Mouse (Mus musculus): ENCODE results near the gene Rgp1.
A peak's percentile ranks its signal among the peaks of the same experiment; 100 is the strongest.
"Not testable (repeated sequence)": the region's sequence is repeated elsewhere in the genome, so short reads cannot be mapped to it uniquely, and the experiment has no call there.

Rgp1 gene

DNA sequence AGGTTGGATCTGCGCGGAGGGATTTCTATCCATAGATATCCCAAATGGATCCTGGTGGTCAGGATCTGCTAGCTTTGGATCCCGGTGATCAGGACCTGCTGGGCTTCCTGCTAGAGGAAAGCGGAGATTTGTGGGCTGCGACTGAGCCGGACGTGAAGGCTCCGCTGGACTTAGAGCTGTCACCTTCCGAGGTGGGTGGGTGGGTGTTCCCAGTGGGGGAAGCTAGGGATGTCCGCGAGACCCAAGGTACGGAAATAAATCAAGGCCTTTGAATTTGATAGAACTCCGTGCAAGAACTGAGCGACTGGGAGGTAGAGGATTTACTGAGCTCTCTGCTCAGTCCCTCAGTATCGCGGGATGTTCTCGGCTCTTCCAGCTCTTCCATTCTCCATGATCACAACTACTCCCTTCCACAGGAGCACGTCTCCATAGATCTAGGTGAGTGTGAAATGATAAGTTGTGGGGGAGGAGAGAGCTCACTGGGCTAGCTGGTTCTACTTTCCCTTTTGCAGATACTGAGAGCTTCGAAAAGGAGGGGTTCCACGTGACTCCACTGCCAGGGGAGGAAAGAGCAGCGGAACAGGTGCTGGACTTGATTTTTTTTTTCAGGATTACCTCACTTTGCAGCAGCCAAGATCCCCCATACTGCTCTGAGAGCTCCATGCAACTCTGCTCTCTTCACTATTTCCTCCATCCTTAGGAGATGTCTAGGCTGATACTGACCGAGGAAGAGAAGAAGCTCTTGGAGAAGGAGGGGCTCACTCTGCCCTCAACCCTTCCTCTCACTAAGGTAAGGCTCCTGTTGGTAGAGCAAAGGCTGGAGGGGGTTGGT is 15.5 kb upstream of the Rgp1 start:
- no peak for DNase-seq (ENCODE audit: low spot score)

GRCm38 (mm10) chr4:43563601-43563875 is 15.0 kb upstream of the Rgp1 start:
- DNase-seq (ENCODE audit: low spot score): no peak

DNA sequence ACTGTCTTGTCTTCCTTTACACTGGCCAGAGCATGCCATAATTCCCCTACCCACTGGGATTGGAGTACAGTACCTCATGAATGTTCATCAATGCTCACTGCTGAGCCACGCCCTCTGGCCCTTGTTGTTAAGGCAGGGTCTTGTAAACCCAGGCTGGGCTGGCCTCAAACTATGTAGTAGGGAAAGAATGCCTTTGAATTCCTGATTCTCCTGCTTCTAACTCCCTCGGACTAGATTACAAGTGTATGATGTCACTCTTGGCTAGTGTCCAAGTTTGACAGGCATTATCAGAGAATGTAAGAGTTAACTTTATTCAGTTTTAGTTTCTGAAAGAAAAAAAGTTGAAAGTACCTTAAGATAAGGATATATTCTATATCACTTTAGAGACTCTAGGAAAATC is 14.3 kb upstream of the Rgp1 start:
- DNase-seq (ENCODE audit: low spot score): peak; percentile 36

DNA sequence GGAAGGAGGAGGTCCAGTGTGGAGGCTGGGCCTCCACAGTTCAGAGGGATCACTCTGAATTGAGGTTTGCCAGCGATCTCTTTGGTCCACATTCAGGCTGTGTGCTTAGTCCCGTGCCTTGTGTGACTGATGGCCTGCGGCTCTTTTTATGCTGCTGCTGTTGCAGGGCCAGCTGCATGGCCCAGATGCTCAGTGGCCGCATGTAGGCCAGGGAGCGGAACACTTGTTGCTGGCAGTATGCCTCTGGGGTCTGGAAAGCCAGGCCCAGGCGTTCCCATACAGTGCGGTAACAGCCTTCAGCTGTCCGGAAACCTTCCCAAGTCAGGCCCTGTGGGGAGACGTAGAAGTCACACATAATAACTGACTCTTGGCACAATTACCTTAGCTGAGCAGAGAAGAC is 11.4 kb upstream of the Rgp1 start:
- no peak for DNase-seq (ENCODE audit: low spot score)

GRCm38 (mm10) chr4:43571395-43572045 is 7.0 kb upstream of the Rgp1 start:
- no peak for DNase-seq (ENCODE audit: low spot score)

DNA sequence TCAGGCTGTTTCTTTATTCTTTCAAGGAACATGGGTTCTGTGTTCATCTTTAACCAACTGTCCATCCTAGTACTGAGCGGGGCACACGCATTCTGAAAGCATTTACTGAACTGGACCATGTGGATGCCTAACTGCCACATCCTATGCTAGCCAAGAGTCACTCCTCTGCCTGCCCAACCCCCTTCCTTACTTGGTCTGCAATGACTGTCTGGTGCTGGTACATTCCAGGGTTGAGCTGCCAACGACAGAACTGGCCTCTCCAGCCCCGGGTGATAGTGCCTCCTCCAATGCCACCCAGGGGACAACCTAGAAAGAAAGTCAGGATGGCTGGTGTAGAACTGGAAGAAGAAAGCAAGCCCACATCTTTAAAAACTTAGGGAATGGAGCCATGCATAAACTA is 5.0 kb upstream of the Rgp1 start:
- no peak for DNase-seq (ENCODE audit: low spot score)

DNA sequence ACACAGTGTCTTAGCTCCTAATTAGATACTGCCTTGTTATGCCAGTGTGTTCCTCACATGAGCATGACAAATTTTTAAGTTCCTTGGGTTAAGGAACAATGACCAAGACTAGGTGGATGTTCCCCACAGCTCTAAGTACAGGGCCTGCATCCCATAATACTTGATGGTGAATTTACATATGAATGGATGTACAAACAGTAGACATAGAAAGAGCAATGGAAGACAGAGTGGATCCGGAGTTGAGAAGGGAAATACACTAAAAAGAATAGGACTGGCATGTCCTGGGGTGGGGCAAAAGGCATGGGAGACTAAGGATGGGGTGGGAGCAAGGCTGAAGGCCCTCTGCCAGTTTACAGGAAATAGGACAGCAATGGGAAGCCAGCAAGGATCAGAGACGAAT is 3.2 kb upstream of the Rgp1 start:
- no peak for DNase-seq (ENCODE audit: low spot score)

- no peak for DNase-seq (ENCODE audit: low spot score)
These were observed 1.2 kb upstream of the Rgp1 start for GRCm38 (mm10) chr4:43577237-43577881.

GRCm38 (mm10) chr4:43579256-43579655 is 741 bp downstream of the Rgp1 start:
- DNase-seq (ENCODE audit: low spot score): no peak

DNA sequence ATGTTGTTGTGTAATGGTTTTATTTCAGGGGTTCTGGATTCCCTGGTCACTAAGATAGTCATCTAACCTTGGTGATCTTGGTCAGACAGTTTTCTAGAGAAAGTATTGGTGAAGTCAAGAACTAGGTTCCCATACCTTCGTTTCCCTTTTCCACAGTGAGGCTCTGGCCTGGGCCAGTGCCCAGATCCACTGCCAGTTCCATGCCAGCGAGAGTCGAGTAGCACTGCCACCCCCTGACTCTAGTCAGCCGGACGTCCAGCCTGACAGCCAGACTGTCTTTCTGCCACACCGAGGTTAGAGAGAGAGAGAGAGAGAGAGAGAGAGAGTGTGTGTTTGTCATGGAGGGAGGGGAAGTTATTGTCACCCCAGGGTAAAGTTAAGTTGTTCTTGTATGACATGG is 1.2 kb downstream of the Rgp1 start:
- peak; percentile 28 for DNase-seq (ENCODE audit: low spot score)

DNA sequence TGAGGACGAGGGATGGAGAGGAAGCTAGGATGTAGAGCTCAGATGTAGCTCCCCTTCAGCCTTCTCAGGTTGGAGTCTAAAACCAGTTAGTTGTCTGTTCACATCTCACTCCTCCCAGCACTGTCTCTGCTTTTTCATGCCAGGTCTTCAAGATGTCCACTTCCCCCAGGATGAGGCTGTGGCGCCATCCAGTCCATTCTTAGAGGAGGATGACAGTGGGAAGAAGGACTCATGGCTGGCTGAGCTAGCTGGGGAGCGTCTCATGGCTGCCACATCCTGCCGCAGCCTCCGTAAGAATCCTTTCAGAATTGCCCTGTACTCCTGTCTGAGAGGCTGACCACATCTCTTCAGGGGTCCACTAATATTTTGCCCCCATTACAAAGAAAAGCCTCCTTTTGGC is 2.2 kb downstream of the Rgp1 start:
- DNase-seq (ENCODE audit: low spot score): no peak

- no peak for DNase-seq (ENCODE audit: low spot score)
These were observed 2.9 kb downstream of the Rgp1 start for GRCm38 (mm10) chr4:43581381-43581780.

DNA sequence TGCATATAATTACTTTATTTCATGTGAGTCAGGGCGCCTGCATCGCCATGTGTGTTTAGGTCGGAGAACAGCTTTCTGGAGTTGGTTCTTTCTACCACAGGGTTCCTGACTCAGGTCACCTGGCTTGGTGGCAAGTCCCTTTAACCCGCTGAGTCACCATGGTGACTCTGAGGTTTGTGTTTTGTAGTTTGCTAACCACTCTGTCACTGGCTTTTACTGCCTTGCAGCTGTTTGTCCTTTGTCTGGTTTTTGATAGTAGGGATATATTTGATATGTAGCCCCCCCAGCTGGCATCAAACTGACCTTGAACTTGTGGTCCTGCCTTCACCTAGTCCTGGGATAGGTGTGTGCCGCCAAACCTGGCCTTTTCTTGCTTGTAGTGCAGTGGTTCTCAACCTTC is 3.7 kb downstream of the Rgp1 start:
- DNase-seq (ENCODE audit: low spot score): no peak

- DNase-seq (ENCODE audit: low spot score): no peak
These were observed 4.9 kb downstream of the Rgp1 start for GRCm38 (mm10) chr4:43583421-43583820.

DNA sequence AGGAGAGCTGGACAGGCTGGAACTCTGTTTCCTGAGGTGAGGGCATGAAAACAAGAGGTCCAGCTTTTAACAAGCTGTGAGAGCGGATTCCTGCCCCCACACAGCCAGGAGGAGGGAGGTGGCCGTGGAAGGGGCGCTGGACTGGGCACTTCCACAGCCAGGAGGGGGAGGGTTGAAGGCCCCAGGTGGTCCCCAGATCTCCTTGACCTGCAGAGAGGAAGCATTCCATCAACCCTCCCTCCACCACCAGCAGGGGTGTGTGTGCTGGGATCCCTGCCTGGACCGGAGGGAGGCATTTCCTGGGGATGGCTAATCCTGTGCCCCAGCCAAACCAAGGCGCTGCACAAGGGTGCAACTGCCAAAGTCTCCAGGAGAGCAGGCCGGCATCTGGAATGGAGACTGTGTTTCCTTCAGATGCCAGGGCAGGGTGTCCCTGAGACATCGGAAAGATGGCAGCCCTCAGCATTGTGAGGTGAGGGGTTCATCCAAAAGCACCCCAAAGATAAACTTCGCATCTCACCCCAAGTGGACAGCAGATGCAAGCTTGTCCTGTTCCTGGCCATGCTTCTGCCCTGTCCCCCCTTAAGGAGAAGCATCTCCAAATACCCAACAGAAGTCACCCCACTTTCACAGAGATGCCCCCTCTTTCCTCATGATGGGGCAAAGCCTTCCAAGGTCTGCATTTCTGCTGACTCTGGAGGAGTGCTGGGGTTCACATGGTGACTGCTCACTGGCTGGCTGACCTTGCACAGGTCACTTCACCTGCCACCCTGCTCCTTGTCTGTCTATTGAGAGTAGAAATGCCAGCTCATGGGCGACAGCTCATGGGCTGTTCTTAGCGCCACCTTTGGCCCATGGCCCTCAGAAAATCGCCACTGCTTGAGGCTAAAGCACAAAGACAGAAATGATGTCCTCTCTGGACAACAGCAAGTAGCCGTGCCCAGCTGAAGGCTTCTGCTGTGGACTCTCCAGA is 6.2 kb downstream of the Rgp1 start, which contains the start of gene Msmp:
TSS of gene Msmp (minus strand) at position 51 of the 973 bp plus-strand sequence.
- DNase-seq (ENCODE audit: low spot score): no peak

- DNase-seq (ENCODE audit: low spot score): no peak
These were observed 7.2 kb downstream of the Rgp1 start for GRCm38 (mm10) chr4:43585682-43586081.

DNA sequence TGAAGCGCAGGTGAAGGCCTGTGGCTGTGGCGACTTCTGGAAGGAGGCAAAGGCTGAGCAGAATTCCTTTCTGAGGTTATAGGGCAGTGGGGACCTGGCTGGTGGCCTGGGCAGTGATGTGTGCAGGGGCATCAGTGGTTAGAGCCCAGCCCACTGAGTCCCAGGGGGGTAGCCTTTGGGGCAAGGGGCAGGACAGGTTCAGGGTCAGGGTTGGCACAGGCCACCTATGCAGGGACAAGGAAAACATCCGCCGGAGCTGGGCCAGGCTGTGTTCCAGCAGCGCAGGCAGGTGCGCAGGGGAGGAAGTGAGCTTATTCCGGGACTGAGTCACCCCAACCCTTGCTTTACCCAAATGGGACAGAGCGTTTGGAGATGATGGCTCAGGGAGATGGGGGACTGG is 7.9 kb downstream of the Rgp1 start:
- DNase-seq (ENCODE audit: low spot score): no peak

DNA sequence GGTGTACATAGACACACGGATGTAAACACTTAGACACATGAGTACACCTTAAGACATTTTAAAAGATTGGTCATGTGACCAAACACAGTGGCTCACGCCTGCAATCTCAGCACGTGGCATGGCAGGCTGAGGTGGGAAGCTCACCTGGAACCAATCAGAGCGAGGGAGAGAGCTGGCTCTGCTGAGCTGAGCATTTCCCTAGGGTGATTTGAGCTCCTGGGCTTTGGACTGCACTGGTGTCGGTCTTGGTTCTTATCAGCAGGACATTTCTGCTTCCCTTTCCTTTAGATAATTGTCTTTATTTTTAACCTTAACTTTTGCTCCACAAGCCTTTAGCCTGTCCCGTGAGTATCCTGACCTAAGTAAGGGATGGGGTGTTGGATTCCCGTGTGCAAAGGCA is 9.2 kb downstream of the Rgp1 start:
- DNase-seq (ENCODE audit: low spot score): no peak

- DNase-seq (ENCODE audit: low spot score): no peak
These were observed 13.0 kb downstream of the Rgp1 start for GRCm38 (mm10) chr4:43591543-43591942.

DNA sequence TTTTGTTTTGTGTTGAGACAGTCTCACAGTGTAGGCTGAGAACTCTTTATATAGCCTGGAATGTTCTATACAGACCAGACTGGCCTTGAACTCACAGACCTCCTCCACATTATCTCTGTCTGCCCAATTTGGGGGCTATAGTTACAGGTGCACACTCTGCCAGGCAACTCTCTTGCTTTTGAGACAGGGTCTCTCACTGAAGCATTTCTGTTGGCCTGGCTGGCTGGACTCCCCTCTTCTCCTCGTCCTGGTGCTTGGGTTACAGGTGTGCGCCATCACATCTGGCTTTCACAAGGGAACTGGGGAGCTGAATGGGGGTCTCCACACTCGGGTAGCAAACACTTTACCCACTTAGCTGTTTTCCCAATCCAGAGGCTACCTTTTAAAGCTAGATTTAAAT is 13.4 kb downstream of the Rgp1 start:
- no peak for DNase-seq (ENCODE audit: low spot score)

DNA sequence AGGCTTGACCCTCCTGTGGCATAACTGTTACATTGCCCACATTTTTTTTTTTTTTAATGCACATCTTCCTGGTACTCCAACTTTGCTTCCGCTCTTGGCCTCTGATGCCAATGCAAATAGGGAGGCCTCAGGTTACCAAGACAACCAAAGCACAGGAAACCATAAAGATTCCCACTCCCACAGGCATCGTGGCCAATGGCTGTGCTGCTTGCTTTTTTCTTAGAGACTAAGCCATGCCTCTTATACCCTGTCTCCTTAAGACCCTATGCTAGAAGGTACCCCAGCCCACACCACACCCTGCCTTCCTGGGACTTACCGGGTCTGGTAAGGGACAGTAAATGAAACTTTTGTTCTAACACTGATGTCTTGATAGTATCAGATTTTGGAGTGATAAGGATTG is 14.9 kb downstream of the Rgp1 start:
- no peak for DNase-seq (ENCODE audit: low spot score)

DNA sequence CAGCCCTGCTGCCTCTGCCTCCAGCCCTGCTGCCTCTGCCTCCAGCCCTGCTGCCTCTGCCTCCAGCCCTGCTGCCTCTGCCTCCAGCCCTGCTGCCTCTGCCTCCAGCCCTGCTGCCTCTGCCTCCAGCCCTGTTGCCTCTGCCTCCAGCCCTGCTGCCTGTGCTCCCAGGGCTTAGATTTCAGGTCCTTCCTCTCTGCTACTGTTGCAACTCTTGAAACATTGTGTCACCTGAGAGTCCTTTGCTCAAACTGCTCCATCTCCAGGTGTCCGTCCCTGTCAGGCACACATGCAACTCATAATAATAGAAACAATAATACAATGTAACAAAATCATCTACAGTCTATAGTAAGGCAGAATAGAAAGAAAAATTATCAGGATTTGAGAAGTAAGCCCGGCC is 18.1 kb downstream of the Rgp1 start:
- DNase-seq (ENCODE audit: low spot score): not testable (repeated sequence)

Data from adipocyte (in vitro differentiated cells).